Comparison of ENCODE assay signal across 15 mouse cellular contexts in genomic region chr14:20246811-20247266, GRCm38 (mm10). TPM values are rescaled to one million over a fixed set of nuclear protein-coding genes. Genes with fewer than 3 reads are reported as not detected.
A peak's percentile ranks its signal among the peaks of the same experiment; 100 is the strongest.
DNase-seq lines count a peak whose midpoint lies in the region; ATAC-seq lines count a peak whose summit lies in the region.
"Had no signal": no experiment of that assay in that cellular context is flagged by ENCODE, and none has a peak within 500 bp of the region (broad histone marks: within the 10 kb centered on the region; RNA-seq: fewer than 3 reads in every experiment).

No protein-coding gene starts in this region.

- peak; percentile 15 for DNase-seq in embryo, embryonic 10 days (ENCODE audit: low spot score)
- DNase-seq in embryo, embryonic 11 days: no peak
- peak; percentile 80 for DNase-seq in 3T3-L1 (ENCODE audit: low read depth, low spot score)
- DNase-seq in gastrocnemius, adult 18-20 months (ENCODE audit: low spot score): peak; percentile 76
- peak; percentile 22 for DNase-seq in heart, postnatal 25 days (ENCODE audit: low spot score)
- no peak for DNase-seq in frontal cortex, adult 2 months (ENCODE audit: extremely low spot score in 1 of 2, low spot score in 1 of 2)
- no peak for DNase-seq in kidney, postnatal 36 days
- DNase-seq: B cell, adult 2 months; cerebellum, adult 9-11 months; liver, embryonic 13.5 days had no signal

- intact Hi-C loops in heart, postnatal 25 days (cut with DNase I): no loop called here

- no peak for ATAC-seq in megakaryocyte-erythroid progenitor cell, adult 5-6 weeks (replicated peaks; ENCODE audit: low FRiP score, low TSS enrichment, poor library complexity, severe bottlenecking)
- ATAC-seq: hindbrain, postnatal 0 days had no signal

RNA-seq across cellular contexts. Expression of gene Kcnk16, which starts 22.2 kb away (rescaled TPM):
- not detected for total RNA-seq in gastrocnemius, adult 18-20 months (2021)
- total RNA-seq in heart, postnatal 25 days (2021): not detected
- total RNA-seq in megakaryocyte-erythroid progenitor cell, adult 5-6 weeks (2014; fragmentation: Nextera tagmentation): not detected in 2 replicates
- not detected in 2 replicates for total RNA-seq in megakaryocyte-erythroid progenitor cell, adult 5-6 weeks (2017)
- not detected in 2 replicates for polyA plus RNA-seq in frontal cortex, adult 2 months (2012; rRNA removed)
- total RNA-seq: hindbrain, postnatal 0 days; left cerebral cortex, postnatal 14 days had no signal
- polyA plus RNA-seq: embryonic facial prominence, embryonic 13.5 days; hindbrain, postnatal 0 days; macrophage had no signal

RNA-seq across cellular contexts. Expression of gene Nudt13, which starts 47.7 kb away (rescaled TPM):
- 10 to 100 TPM; 29.7 to 32.8 TPM for total RNA-seq in gastrocnemius, adult 18-20 months (2021)
- total RNA-seq in heart, postnatal 25 days (2021): 10 to 100 TPM; 27.6 to 33.6 TPM
- 9.2 and 13.0 TPM in 2 replicates for total RNA-seq in megakaryocyte-erythroid progenitor cell, adult 5-6 weeks (2014; fragmentation: Nextera tagmentation)
- 10.2 and 16.6 TPM in 2 replicates for total RNA-seq in megakaryocyte-erythroid progenitor cell, adult 5-6 weeks (2017)
- 26.7 and 38.3 TPM in 2 replicates for polyA plus RNA-seq in frontal cortex, adult 2 months (2012; rRNA removed)

Comparison
In these comparisons a context has a peak if more than half of its experiments do, and no peak if none do; other contexts are left out.
1. DNase-seq: peak in embryo, embryonic 10 days (single experiment), 3T3-L1 (single experiment), gastrocnemius, adult 18-20 months (single experiment) and heart, postnatal 25 days (single experiment); none in embryo, embryonic 11 days (single experiment), frontal cortex, adult 2 months (0 of 2) and kidney, postnatal 36 days (0 of 2).